Mouse (Mus musculus) urinary bladder, postnatal 10 days (tissue): Measurements from ENCODE around the gene Mab21l3.
"Not testable (repeated sequence)": the region's sequence is repeated elsewhere in the genome, so short reads cannot be mapped to it uniquely, and the experiment has no call there.

Experiments
- DNase-seq: peaks from one replicate; pipeline ENCODE4 v3.0.0; 2022; ENCODE audit warnings: low spot score

Gene Mab21l3

GRCm38 (mm10) chr3:101842372-101843094 is 6.2 kb downstream of the Mab21l3 start:
- no peak for DNase-seq

DNA sequence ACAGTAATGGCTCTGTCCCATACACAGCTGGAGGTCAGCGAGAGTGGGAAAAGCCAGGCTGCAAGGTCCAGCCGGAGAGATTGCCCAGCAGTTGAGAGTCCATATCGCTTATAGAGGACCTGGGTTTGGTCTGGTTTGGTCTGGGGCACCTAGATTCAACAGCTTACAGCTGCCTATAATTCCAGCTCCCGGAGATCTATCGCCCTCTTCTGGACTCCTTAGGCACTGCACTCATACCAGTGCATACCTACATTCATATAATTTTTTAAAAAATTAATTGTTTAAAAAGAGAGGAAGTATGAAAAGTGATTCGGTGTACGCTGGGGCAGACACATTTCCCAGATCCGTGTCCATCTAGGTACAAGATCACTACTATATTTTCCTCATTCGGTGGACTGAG is 9.4 kb downstream of the Mab21l3 start:
- no peak for DNase-seq

DNA sequence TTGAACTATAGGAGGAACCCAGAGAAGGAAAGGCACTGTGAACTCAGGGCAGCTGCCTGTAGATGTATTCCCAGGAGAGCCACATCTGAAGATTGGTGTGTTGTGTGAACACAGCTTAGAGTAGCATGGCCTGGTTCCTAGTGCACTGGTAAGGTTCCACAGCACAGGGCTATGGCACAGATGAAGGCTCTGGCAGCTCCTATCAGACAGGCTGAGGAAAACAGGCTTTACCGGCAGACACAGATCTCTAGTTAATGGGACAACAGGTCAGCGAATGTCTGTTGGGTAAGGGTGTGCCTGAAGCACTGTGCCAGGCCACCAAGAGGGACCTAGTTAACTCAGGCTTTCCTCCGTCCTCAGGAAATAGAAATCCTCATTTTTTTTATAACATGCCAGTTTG is 11.8 kb downstream of the Mab21l3 start:
- DNase-seq: no peak

GRCm38 (mm10) chr3:101836532-101836931 is 12.2 kb downstream of the Mab21l3 start:
- DNase-seq: no peak

DNA sequence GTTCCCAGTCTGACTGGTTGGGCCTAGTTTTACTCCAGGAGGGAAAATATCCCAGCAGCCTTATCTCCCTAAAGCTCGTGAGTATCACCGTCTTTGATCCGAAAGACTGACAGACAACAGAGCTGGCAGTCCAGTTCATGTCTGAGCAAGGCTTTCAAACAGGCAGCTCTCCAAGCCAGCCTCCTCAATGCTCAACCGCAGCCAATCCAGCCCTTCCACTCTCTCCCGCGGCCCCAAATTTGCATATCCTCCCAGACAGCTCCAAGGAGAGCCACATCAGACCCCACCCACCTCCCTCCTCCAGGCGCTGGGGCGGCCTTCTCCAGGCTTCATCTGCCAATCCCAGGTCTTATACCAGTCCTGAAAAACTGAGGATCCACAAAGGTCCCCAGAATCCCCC is 12.7 kb downstream of the Mab21l3 start:
- DNase-seq: no peak

- no peak for DNase-seq
Measured at GRCm38 (mm10) chr3:101831189-101831858, 17.4 kb downstream of the Mab21l3 start.

- DNase-seq: no peak
Measured at GRCm38 (mm10) chr3:101829881-101830616, 18.7 kb downstream of the Mab21l3 start.

- DNase-seq: no peak
Measured at GRCm38 (mm10) chr3:101828595-101828994, 20.2 kb downstream of the Mab21l3 start.

GRCm38 (mm10) chr3:101827220-101827715 is 21.5 kb downstream of the Mab21l3 start:
- DNase-seq: no peak

DNA sequence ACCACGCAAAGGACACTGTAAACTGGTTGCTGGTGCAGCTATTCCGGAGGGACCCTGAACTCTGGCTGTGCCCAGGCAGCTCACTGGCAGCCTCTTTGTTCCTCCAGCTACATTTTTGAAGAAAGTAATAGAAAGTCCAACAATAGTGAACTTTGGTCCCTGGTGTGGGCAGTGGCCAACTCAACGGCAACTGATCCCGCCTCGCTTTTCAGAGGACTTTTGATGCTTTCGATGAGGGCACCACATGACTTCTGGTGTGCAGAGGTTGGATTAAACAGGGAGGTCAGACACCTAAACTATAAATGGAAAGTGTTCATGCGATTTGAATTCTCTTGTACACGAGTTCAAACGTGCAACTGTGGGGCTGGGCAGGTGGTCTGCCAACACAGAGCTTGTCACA is 24.4 kb downstream of the Mab21l3 start:
- DNase-seq: no peak

GRCm38 (mm10) chr3:101822052-101822451 is 26.7 kb downstream of the Mab21l3 start:
- DNase-seq: no peak

GRCm38 (mm10) chr3:101820708-101821107 is 28.1 kb downstream of the Mab21l3 start:
- not testable (repeated sequence) for DNase-seq

- DNase-seq: no peak
Measured at GRCm38 (mm10) chr3:101816006-101816405, 32.8 kb downstream of the Mab21l3 start.

DNA sequence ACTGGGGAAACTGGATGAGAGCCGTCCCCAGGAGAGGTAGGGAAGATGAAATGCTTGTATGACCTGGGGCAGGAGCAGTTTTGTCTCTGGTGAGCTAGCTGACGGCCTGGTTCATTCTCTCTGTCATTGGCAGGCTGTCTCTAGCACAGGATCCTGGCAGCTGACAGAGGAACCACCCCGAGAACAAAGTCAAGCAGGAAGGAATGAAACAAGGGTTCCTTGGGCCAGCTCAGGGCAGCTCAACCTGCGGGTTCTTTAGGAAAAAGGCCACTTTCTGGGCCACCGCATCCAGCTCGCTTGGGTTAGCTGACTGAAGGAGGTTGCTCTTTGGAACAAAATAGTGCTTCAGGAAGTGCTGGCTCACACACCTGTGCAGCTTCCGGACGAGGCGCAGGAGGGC is 34.0 kb downstream of the Mab21l3 start:
- DNase-seq: no peak

DNA sequence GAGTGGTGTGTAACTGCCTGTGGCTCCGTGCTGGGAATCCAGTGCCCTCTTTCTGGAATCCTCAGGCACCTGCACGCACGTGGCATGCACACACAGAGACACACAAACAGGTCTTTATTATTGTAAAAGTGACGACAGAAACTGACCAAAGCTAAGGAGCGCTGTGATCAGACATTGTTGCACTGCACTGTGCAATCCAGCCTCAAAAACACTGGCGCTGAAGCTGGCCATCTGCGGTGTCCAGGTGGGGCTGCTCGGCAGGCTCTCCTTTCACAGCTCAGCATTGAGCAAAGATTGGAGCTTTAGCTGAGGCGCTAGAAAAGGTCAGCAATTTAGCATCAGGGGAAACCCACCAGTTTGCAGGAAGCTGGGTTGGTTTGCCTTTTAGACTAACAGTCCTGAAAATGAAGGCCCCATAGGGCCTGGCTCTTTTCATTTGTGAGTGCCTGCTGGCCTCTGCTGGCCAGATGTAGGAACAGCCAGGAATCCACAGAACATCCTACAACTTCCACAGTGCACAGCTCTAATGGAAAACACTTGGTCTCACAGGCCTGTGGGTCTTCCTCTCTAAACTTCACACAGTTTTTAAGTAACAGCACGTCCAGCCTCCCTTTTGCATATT is 36.3 kb downstream of the Mab21l3 start:
- DNase-seq: no peak

GRCm38 (mm10) chr3:101811931-101812330 is 36.8 kb downstream of the Mab21l3 start:
- DNase-seq: no peak

DNA sequence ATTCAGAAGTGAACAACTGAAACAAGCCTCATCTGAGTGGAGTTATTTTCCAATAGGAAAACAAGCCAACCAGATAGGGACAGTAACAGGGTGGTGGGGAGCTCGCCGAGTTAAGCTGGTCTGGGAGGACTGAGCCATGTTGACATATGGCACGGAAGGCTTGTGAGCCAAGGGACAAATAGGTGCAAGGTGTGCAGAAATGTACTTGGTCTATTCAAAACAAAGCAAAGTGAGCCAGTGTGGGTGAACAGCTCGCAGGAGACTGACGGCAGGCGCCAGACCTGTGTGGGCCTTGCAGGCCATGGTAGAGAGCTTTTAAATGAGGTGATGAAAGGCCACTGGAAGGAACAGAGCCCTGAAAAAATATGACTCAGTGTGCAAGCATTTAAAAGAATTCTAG is 41.1 kb downstream of the Mab21l3 start:
- no peak for DNase-seq

GRCm38 (mm10) chr3:101806941-101807340 is 41.8 kb downstream of the Mab21l3 start:
- no peak for DNase-seq

GRCm38 (mm10) chr3:101806149-101806548 is 42.6 kb downstream of the Mab21l3 start:
- DNase-seq: peak; percentile 69

DNA sequence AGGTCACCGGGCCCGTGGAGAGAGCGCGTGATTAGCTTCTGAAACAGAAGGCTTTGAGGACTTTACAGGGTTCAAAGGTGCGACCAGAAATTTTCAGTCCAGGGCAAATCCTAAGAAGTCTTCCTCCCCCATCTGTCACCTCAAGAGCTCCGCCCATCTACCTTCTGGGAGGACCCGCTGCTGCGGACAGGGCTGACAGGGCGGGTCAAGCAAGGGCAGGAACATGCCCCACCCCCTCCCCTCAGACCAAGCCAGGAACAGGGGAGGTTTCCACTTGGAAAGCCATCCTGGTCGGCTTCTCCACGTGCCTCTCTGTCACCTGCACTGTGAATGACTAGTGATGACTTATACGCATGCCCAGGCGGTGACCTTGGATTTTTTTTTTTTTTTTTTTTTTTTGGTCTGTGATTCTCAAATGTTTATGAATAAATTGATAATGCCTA is 43.2 kb downstream of the Mab21l3 start:
- DNase-seq: no peak

DNA sequence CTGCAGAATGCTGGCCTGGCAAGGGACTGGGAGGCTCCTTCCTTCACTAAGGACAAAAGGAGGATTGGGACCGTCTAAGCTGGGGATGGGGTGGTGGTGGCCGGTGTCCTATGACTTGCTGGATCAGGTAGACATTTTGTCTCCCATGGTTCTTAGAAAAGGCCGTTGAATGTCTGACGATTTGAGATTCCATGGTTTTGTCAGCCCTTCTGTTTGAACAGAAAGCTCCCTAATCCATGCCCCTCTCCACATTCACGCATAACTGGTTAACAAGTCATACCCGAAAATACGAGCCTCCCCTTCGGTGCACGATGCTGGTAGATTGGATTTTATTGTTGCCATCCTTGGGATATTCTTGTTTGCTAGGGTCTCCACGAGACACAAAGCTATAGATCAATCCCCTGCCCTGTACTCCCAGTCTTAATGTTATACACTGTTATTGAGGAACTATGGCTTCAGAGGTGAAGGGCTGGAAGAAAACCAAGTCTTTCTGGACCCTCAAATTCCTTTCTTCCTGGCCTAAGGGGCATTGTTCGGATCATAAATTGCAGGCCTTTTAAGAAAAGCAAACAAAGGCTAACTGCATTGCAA is 43.7 kb downstream of the Mab21l3 start:
- DNase-seq: no peak

GRCm38 (mm10) chr3:101804331-101804730 is 44.4 kb downstream of the Mab21l3 start:
- DNase-seq: no peak
